Mouse (Mus musculus) hindbrain, embryonic 15.5 days (tissue): ENCODE results near the gene Zswim8. TPM values are rescaled to one million over a fixed set of nuclear protein-coding genes. Genes with fewer than 3 reads are reported as not detected.
"Not testable (repeated sequence)": the region's sequence is repeated elsewhere in the genome, so short reads cannot be mapped to it uniquely, and the experiment has no call there.

Experiments
- ATAC-seq: fragments of 200-750 bp; cut with Nextera tagmentation; 2 replicates; pipeline ENCODE4 v1.8.0; 2017; ENCODE audit warnings: low read depth, moderate number of reproducible peaks, moderate TSS enrichment; ENCODE audit not compliant: low FRiP score
- H3K27ac ChIP-seq: fragments of 300-500 bp; sonication (generic); replicated peaks from 2 replicates; pipeline ENCODE4 v1.5.1; 2015; ENCODE audit warnings: mild to moderate bottlenecking, inconsistent platforms
- H3K27me3 ChIP-seq: fragments of 300-500 bp; sonication (generic); 2 replicates; pipeline ENCODE4 v1.6.1; 2015; ENCODE audit warnings: control low read depth, inconsistent platforms
- H3K36me3 ChIP-seq: fragments of 300-500 bp; sonication (generic); 2 replicates; pipeline ENCODE4 v1.6.1; 2015; ENCODE audit warnings: control low read depth, inconsistent platforms
- H3K4me1 ChIP-seq: fragments of 300-500 bp; sonication (generic); replicated peaks from 2 replicates; pipeline ENCODE4 v1.6.1; 2015; ENCODE audit warnings: control low read depth, inconsistent platforms
- H3K4me2 ChIP-seq: fragments of 300-500 bp; sonication (generic); 2 replicates; pipeline ENCODE4 v1.6.1; 2015; ENCODE audit warnings: moderate library complexity, mild to moderate bottlenecking, inconsistent platforms
- H3K4me3 ChIP-seq: fragments of 300-500 bp; sonication (generic); 2 replicates; pipeline ENCODE4 v1.5.1; 2015; ENCODE audit warnings: mild to moderate bottlenecking, inconsistent platforms
- H3K9ac ChIP-seq: fragments of 300-500 bp; sonication (generic); 2 replicates; pipeline ENCODE4 v1.6.1; 2015; ENCODE audit warnings: inconsistent platforms
- H3K9me3 ChIP-seq: fragments of 300-500 bp; sonication (generic); 2 replicates; pipeline ENCODE4 v1.6.1; 2016; ENCODE audit warnings: control low read depth, inconsistent platforms
- WGBS: fragments of 180-500 bp; shearing (Covaris S2); methylation state at CpG from one replicate; pipeline ENCODE4 v1.1.7; 2015; 5-methylcytosine and 5-hydroxymethylcytosine counted together
- polyA plus RNA-seq: library from polyadenylated mRNA; unstranded; fragments of >200 nt; fragmentation: Nextera tagmentation; extraction: Ambion mirVana; gene quantifications from 2 replicates; pipeline ENCODE4 v1.2.1, GENCODE M21; 2015

Zswim8 gene
- polyA plus RNA-seq, 1 experiment from 2014 or later = 46.9 TPM

- Histone ChIP-seq H3K36me3 (peaks cover 39% of the 10 kb centered on the region), H3K4me2 (peak within 1 kb of the TSS; percentile 79), H3K27ac (peak within 1 kb of the TSS; percentile 97), H3K4me3 (peak within 1 kb of the TSS; percentile 77), H3K27me3 (no peaks in the 10 kb centered on the region), H3K9ac (peak within 1 kb of the TSS; percentile 84), H3K9me3 (no peaks in the 10 kb centered on the region), H3K4me1 (peaks cover 53% of the 10 kb centered on the region)
- ATAC-seq = peak; percentile 94
- under 1% methylated on average over 107 of the region's 111 CpGs for WGBS
Measured at GRCm38 (mm10) chr14:20694884-20695760, 12.2 kb upstream of the Zswim8 start, which contains the start of gene Fut11. TSS of gene Fut11 (plus strand) at chr14:20694968.

GRCm38 (mm10) chr14:20695761-20696520, 11.4 kb upstream of the Zswim8 start:
- Histone ChIP-seq H3K9me3 (no peaks in the 10 kb centered on the region), H3K4me2 (peak overlapping the region; percentile 79), H3K27me3 (no peaks in the 10 kb centered on the region), H3K27ac (peak overlapping the region; percentile 97), H3K36me3 (peaks cover 34% of the 10 kb centered on the region), H3K9ac (peak overlapping the region; percentile 84), H3K4me3 (peak overlapping the region; percentile 77), H3K4me1 (peaks cover 61% of the 10 kb centered on the region)
- ATAC-seq = no peak
- WGBS = 9% methylated on average over 27 of the region's 27 CpGs

- peak overlapping the region; percentile 84 for H3K9ac ChIP-seq
- H3K36me3 ChIP-seq = peaks cover 23% of the 10 kb centered on the region
- H3K9me3 ChIP-seq = no peaks in the 10 kb centered on the region
- ATAC-seq = no peak
- H3K4me1 ChIP-seq = peaks cover 71% of the 10 kb centered on the region
- peak overlapping the region; percentile 41; the same call in 1 of the 2 replicates for H3K27ac ChIP-seq
- no peaks in the 10 kb centered on the region for H3K27me3 ChIP-seq
- WGBS = 6% methylated on average over 1 of the region's 1 CpGs
- H3K4me2 ChIP-seq = peak overlapping the region; percentile 79
- H3K4me3 ChIP-seq = peak overlapping the region; percentile 77
Measured at GRCm38 (mm10) chr14:20696986-20697385, 10.4 kb upstream of the Zswim8 start.

- no peaks in the 10 kb centered on the region for H3K27me3 ChIP-seq
- no peak overlapping the region for H3K4me3 ChIP-seq
- peaks cover 76% of the 10 kb centered on the region for H3K4me1 ChIP-seq
- ATAC-seq = no peak
- H3K36me3 ChIP-seq = peaks cover 9% of the 10 kb centered on the region
- 92% methylated on average over 2 of the region's 2 CpGs for WGBS
- no peaks in the 10 kb centered on the region for H3K9me3 ChIP-seq
- H3K27ac ChIP-seq = no peak overlapping the region
- H3K4me2 ChIP-seq = peak overlapping the region; percentile 79
- no peak overlapping the region for H3K9ac ChIP-seq
Measured at GRCm38 (mm10) chr14:20698515-20698914, 8.8 kb upstream of the Zswim8 start.

GRCm38 (mm10) chr14:20700362-20700761, 7.0 kb upstream of the Zswim8 start:
- WGBS = 81% methylated on average over 3 of the region's 3 CpGs
- no peak overlapping the region for H3K9ac ChIP-seq

GRCm38 (mm10) chr14:20701554-20701953, 5.8 kb upstream of the Zswim8 start:
- H3K27ac ChIP-seq = no peak overlapping the region
- peak overlapping the region; percentile 95 for H3K4me3 ChIP-seq
- H3K27me3 ChIP-seq = no peaks in the 10 kb centered on the region
- H3K4me1 ChIP-seq = peaks cover 63% of the 10 kb centered on the region
- peak overlapping the region; percentile 62 for H3K4me2 ChIP-seq
- 84% methylated on average over 8 of the region's 8 CpGs for WGBS
- ATAC-seq = no peak
- no peaks in the 10 kb centered on the region for H3K9me3 ChIP-seq
- no peak overlapping the region for H3K9ac ChIP-seq
- H3K36me3 ChIP-seq = peaks cover 14% of the 10 kb centered on the region; the same call in 1 of the 2 replicates

More at GRCm38 (mm10) chr14:20700362-20700761, 7.0 kb upstream of the Zswim8 start:
- Histone ChIP-seq H3K4me2 (no peak overlapping the region), H3K27ac (no peak overlapping the region), H3K4me3 (no peak overlapping the region), H3K9me3 (no peaks in the 10 kb centered on the region), H3K36me3 (peaks cover 14% of the 10 kb centered on the region; the same call in 1 of the 2 replicates), H3K4me1 (peaks cover 70% of the 10 kb centered on the region), H3K27me3 (no peaks in the 10 kb centered on the region)
- ATAC-seq = no peak

GRCm38 (mm10) chr14:20702096-20702740, 5.1 kb upstream of the Zswim8 start:
- H3K4me2 ChIP-seq = peak overlapping the region; percentile 62
- no peaks in the 10 kb centered on the region for H3K9me3 ChIP-seq
- H3K27ac ChIP-seq = peak overlapping the region; percentile 90
- peaks cover 61% of the 10 kb centered on the region for H3K4me1 ChIP-seq
- peak overlapping the region; percentile 95 for H3K4me3 ChIP-seq
- 15% methylated on average over 15 of the region's 15 CpGs for WGBS
- peak overlapping the region; percentile 80 for H3K9ac ChIP-seq
- no peaks in the 10 kb centered on the region for H3K27me3 ChIP-seq
- peaks cover 14% of the 10 kb centered on the region; the same call in 1 of the 2 replicates for H3K36me3 ChIP-seq
- ATAC-seq = no peak; the same call in 1 of the 2 replicates

- H3K4me3 ChIP-seq = peak within 1 kb of the TSS; percentile 95
- H3K9ac ChIP-seq = peak within 1 kb of the TSS; percentile 80
- peak within 1 kb of the TSS; percentile 62 for H3K4me2 ChIP-seq
- H3K9me3 ChIP-seq = no peaks in the 10 kb centered on the region
- peak within 1 kb of the TSS; percentile 90 for H3K27ac ChIP-seq
- H3K27me3 ChIP-seq = no peaks in the 10 kb centered on the region
- H3K36me3 ChIP-seq = peaks cover 14% of the 10 kb centered on the region; the same call in 1 of the 2 replicates
- ATAC-seq = peak; percentile 67
- H3K4me1 ChIP-seq = peaks cover 55% of the 10 kb centered on the region
- WGBS = under 1% methylated on average over 61 of the region's 61 CpGs
Measured at GRCm38 (mm10) chr14:20702741-20703381, 4.5 kb upstream of the Zswim8 start, which contains the start of gene Chchd1. TSS of gene Chchd1 (plus strand) at chr14:20703006.

- Histone ChIP-seq H3K27ac (peak overlapping the region; percentile 90), H3K4me2 (peak overlapping the region; percentile 62), H3K9ac (peak overlapping the region; percentile 80), H3K4me1 (peaks cover 52% of the 10 kb centered on the region), H3K4me3 (peak overlapping the region; percentile 95), H3K36me3 (peaks cover 12% of the 10 kb centered on the region; the same call in 1 of the 2 replicates)
- H3K9me3 ChIP-seq, H3K27me3 ChIP-seq, ATAC-seq: not testable (repeated sequence)
- 12% methylated on average over 8 of the region's 8 CpGs for WGBS
Measured at GRCm38 (mm10) chr14:20703461-20703860, 3.9 kb upstream of the Zswim8 start.

- Histone ChIP-seq H3K4me1 (peaks cover 30% of the 10 kb centered on the region), H3K27ac (peak overlapping the region; percentile 95; the same call in 1 of the 2 replicates)
- 11% methylated on average over 10 of the region's 10 CpGs for WGBS
Measured at GRCm38 (mm10) chr14:20708239-20708638, 887 bp downstream of the Zswim8 start.

GRCm38 (mm10) chr14:20713832-20714231, 6.5 kb downstream of the Zswim8 start:
- H3K4me2 ChIP-seq = no peak overlapping the region
- H3K27ac ChIP-seq = no peak overlapping the region
- H3K27me3 ChIP-seq = no peaks in the 10 kb centered on the region
- peaks cover 12% of the 10 kb centered on the region for H3K4me1 ChIP-seq
- H3K36me3 ChIP-seq = peaks cover 87% of the 10 kb centered on the region
- H3K9me3 ChIP-seq = no peaks in the 10 kb centered on the region
- 73% methylated on average over 11 of the region's 11 CpGs for WGBS
- no peak overlapping the region for H3K9ac ChIP-seq
- no peak for ATAC-seq
- H3K4me3 ChIP-seq = no peak overlapping the region

More at GRCm38 (mm10) chr14:20708239-20708638, 887 bp downstream of the Zswim8 start:
- Histone ChIP-seq H3K27me3 (no peaks in the 10 kb centered on the region), H3K4me3 (peak overlapping the region; percentile 98), H3K4me2 (peak overlapping the region; percentile 63), H3K36me3 (peaks cover 40% of the 10 kb centered on the region), H3K9ac (peak overlapping the region; percentile 99), H3K9me3 (no peaks in the 10 kb centered on the region)
- no peak for ATAC-seq
